Comparison of ENCODE assay signal across 25 mouse cellular contexts in the genomic region with DNA sequence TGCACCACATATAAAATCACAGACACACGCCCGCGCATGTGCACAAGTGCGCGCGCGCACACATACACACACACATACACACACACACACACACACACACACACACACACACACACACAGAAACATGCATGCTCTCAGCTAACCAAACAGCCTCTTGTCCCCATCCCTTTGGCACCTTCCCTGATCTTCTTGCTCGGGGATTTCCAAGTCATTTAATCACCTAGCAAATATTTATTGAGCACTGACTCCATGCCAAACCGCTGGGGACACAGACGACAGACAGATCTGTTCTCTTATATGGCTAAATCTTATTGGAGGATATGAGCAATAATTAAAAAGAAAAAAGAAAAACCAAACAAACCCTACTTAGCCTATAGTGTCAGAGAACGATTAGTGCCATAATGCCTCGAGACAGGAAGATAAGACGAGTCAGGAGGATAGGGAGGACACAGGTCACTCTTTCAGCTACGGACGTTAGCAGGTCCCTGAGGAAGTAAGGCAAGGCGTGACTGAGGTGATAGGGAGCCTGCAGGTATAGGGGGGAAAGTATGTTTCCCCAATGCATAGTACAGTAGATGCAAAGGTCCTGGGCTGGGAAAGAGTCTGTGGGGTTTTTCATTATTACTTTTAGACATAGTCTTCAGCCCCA. TPM values are rescaled to one million over a fixed set of nuclear protein-coding genes. Genes with fewer than 3 reads are reported as not detected.
"Had no signal": no experiment of that assay in that cellular context is flagged by ENCODE, and none has a peak within 500 bp of the region (broad histone marks: within the 10 kb centered on the region; RNA-seq: fewer than 3 reads in every experiment).

No protein-coding gene starts in this region.

- H3K27me3 ChIP-seq: kidney, embryonic 15.5 days; limb, embryonic 15.5 days; neural tube, embryonic 15.5 days had no signal

- H3K9me3 ChIP-seq: kidney, embryonic 15.5 days; limb, embryonic 15.5 days; neural tube, embryonic 15.5 days had no signal

- H3K36me3 ChIP-seq: kidney, embryonic 15.5 days; limb, embryonic 15.5 days; midbrain, embryonic 10.5 days; neural tube, embryonic 15.5 days had no signal

- H3K4me3 ChIP-seq: kidney, embryonic 15.5 days; limb, embryonic 15.5 days; midbrain, embryonic 10.5 days; myocyte; neural tube, embryonic 15.5 days had no signal

- H3K4me2 ChIP-seq: kidney, embryonic 15.5 days; limb, embryonic 15.5 days; neural tube, embryonic 15.5 days had no signal

- DNase-seq: kidney, adult 18-20 months; kidney, postnatal 25 days; layer of hippocampus, adult 9-11 months; layer of hippocampus, postnatal 36 days; lung, postnatal 4 days; midbrain, embryonic 14.5 days; right cerebral cortex, adult 18-20 months; right cerebral cortex, postnatal 25 days; spleen, adult 18-20 months; thymus, adult 2 months; thymus, postnatal 25 days had no signal

- H3K27ac ChIP-seq: kidney, embryonic 15.5 days; limb, embryonic 15.5 days; liver, embryonic 14.5 days; midbrain, embryonic 10.5 days; neural tube, embryonic 15.5 days had no signal

- H3K9ac ChIP-seq: kidney, embryonic 15.5 days; limb, embryonic 15.5 days; liver, embryonic 14.5 days; neural tube, embryonic 15.5 days had no signal

- H3K4me1 ChIP-seq: kidney, embryonic 15.5 days; limb, embryonic 15.5 days; midbrain, embryonic 10.5 days; neural tube, embryonic 15.5 days had no signal

RNA-seq across cellular contexts. Expression of a gene that starts 6.8 kb away (rescaled TPM):
- total RNA-seq: layer of hippocampus, adult 18-20 months; layer of hippocampus, postnatal 36 days; left cerebral cortex, adult 8-10 months; left cerebral cortex, postnatal 25 days had no signal
- polyA plus RNA-seq: kidney, embryonic 15.5 days; limb, embryonic 11.5 days; limb, embryonic 15.5 days; lung, embryonic 16.5 days; midbrain, embryonic 10.5 days; midbrain, embryonic 14.5 days; neural tube, embryonic 11.5 days; stomach, embryonic 14.5 days had no signal

RNA-seq across cellular contexts. Expression of a gene that starts 16.1 kb away (rescaled TPM):
- total RNA-seq: megakaryocyte, adult 5-6 weeks had no signal
- polyA plus RNA-seq: limb, embryonic 11.5 days; limb, embryonic 15.5 days; liver, embryonic 14.5 days; midbrain, embryonic 10.5 days; stomach, embryonic 14.5 days had no signal

RNA-seq across cellular contexts. Expression of a gene that starts 19.9 kb away (rescaled TPM):
- total RNA-seq: layer of hippocampus, adult 18-20 months; layer of hippocampus, postnatal 36 days; left cerebral cortex, adult 8-10 months; left cerebral cortex, postnatal 25 days had no signal
- polyA plus RNA-seq: kidney, embryonic 15.5 days; limb, embryonic 11.5 days; lung, embryonic 16.5 days; midbrain, embryonic 10.5 days; midbrain, embryonic 14.5 days; neural tube, embryonic 11.5 days; neural tube, embryonic 15.5 days had no signal
